ENCODE assay signal across 21 mouse cellular contexts in genomic region chr6:31080691-31081090, GRCm38 (mm10).
DNase-seq lines count a peak whose midpoint lies in the region; ATAC-seq lines count a peak whose summit lies in the region.
"Had no signal": no experiment of that assay in that cellular context is flagged by ENCODE, and none has a peak within 500 bp of the region (broad histone marks: within the 10 kb centered on the region; RNA-seq: fewer than 3 reads in every experiment).

No protein-coding gene starts in this region.

- WGBS in hindbrain, embryonic 13.5 days, result 89% methylated on average over 9 of the region's 9 CpGs

- H3K27ac ChIP-seq in hindbrain, embryonic 13.5 days, result no peak overlapping the region
- H3K27ac ChIP-seq: embryonic facial prominence, embryonic 10.5 days; hindbrain, embryonic 10.5 days; limb, embryonic 13.5 days; neural tube, embryonic 12.5 days had no signal

- H3K4me2 ChIP-seq in hindbrain, embryonic 13.5 days, result no peak overlapping the region
- H3K4me2 ChIP-seq: heart, embryonic 11.5 days; limb, embryonic 13.5 days; neural tube, embryonic 12.5 days; stomach, embryonic 15.5 days had no signal

- no peak overlapping the region for H3K9ac ChIP-seq in hindbrain, embryonic 13.5 days
- H3K9ac ChIP-seq: forebrain, postnatal 0 days; limb, embryonic 13.5 days; neural tube, embryonic 12.5 days; stomach, embryonic 15.5 days had no signal

- no peak overlapping the region for H3K4me3 ChIP-seq in hindbrain, embryonic 13.5 days
- H3K4me3 ChIP-seq: embryonic facial prominence, embryonic 10.5 days; hindbrain, embryonic 10.5 days; limb, embryonic 13.5 days; neural tube, embryonic 12.5 days; stomach, embryonic 15.5 days had no signal

- peak; percentile 72 for DNase-seq in adrenal gland, adult 2 months
- DNase-seq in adrenal gland, postnatal 25 days, result no peak
- DNase-seq in 3T3-L1 (ENCODE audit: low read depth, low spot score) (peak; percentile 97), NIH3T3 (ENCODE audit: low read depth) (peak; percentile 78), adipocyte (ENCODE audit: low spot score) (no peak)
- no peak for DNase-seq in retina, postnatal 1 day
- DNase-seq: B cell, adult 2 months; cerebellum, postnatal 25 days; forebrain, postnatal 0 days; gastrocnemius, postnatal 25 days; lung, postnatal 4 days; right cerebral cortex, postnatal 4 days had no signal

- H3K27me3 ChIP-seq in hindbrain, embryonic 13.5 days, result 0 out of 2 replicates have a peak, but pooled peaks cover 4% of the 10 kb centered on the region
- H3K27me3 ChIP-seq: neural tube, embryonic 12.5 days; stomach, embryonic 15.5 days had no signal

- H3K4me1 ChIP-seq in hindbrain, embryonic 13.5 days (replicated peaks), result peaks cover 5% of the 10 kb centered on the region
- H3K4me1 ChIP-seq: neural tube, embryonic 12.5 days had no signal

- ATAC-seq in megakaryocyte, adult 5-6 weeks (ENCODE audit: poor library complexity, severe bottlenecking), result peak; percentile 29
- ATAC-seq in hindbrain, embryonic 13.5 days (ENCODE audit: low FRiP score), result no peak
- ATAC-seq: forebrain, postnatal 0 days; midbrain, embryonic 16.5 days had no signal

- no peaks in the 10 kb centered on the region for H3K9me3 ChIP-seq in hindbrain, embryonic 13.5 days
- H3K9me3 ChIP-seq: embryonic facial prominence, embryonic 10.5 days; hindbrain, embryonic 10.5 days; limb, embryonic 13.5 days; neural tube, embryonic 12.5 days; stomach, embryonic 15.5 days had no signal

- no peaks in the 10 kb centered on the region for H3K36me3 ChIP-seq in hindbrain, embryonic 13.5 days
- H3K36me3 ChIP-seq: embryonic facial prominence, embryonic 10.5 days; hindbrain, embryonic 10.5 days; limb, embryonic 13.5 days; neural tube, embryonic 12.5 days; stomach, embryonic 15.5 days had no signal

Comparison
In these comparisons a context has a peak if more than half of its experiments do, and no peak if none do; other contexts are left out.
1. DNase-seq: peak in adrenal gland, adult 2 months (single experiment), 3T3-L1 (single experiment) and NIH3T3 (single experiment); none in adrenal gland, postnatal 25 days (single experiment), adipocyte (single experiment) and retina, postnatal 1 day (single experiment).